Mouse (Mus musculus) C2C12 (cell line): ENCODE results near the gene Ifitm3.

Source experiments
- CTCF ChIP-seq: IDR thresholded peaks from one replicate; pipeline ENCODE4 v1.5.1; 2011; ENCODE audit not compliant: control insufficient read depth, insufficient read depth, insufficient read length
- MAX ChIP-seq: IDR thresholded peaks from one replicate; pipeline ENCODE4 v1.6.1; 2011; ENCODE audit warnings: mild to moderate bottlenecking, control low read depth

- no peak for TF ChIP-seq CTCF
- TF ChIP-seq MAX: no peak
These were observed 14.6 kb upstream of the Ifitm3 start for GRCm38 (mm10) chr7:141024865-141025838.
